Mouse (Mus musculus) adrenal gland, adult 8-10 months (tissue): ENCODE measurements around the gene Olfr16. TPM values are rescaled to one million over a fixed set of nuclear protein-coding genes. Genes with fewer than 3 reads are reported as not detected.

Experiments used
- DNase-seq: peaks from one replicate; pipeline ENCODE4 v3.0.0; 2022
- total RNA-seq, 4 experiments: library from RNA; stranded (reverse); gene quantifications; 2 replicates each; pipeline ENCODE4 v1.2.4; 2022

Gene Olfr16
- total RNA-seq, result not detected

- no peak for DNase-seq
Measured at GRCm38 (mm10) chr1:172950160-172950559, at the start of gene Olfr16. Gene Olfr16 (plus strand): TSS chr1:172950409.

- no peak for DNase-seq
Measured at GRCm38 (mm10) chr1:172903313-172903712, 46.9 kb upstream of the Olfr16 start.

GRCm38 (mm10) chr1:172917115-172917514 is 33.1 kb upstream of the Olfr16 start:
- DNase-seq, result no peak

- DNase-seq, result no peak
Measured at GRCm38 (mm10) chr1:172918450-172918849, 31.8 kb upstream of the Olfr16 start.

- DNase-seq, result no peak
Measured at GRCm38 (mm10) chr1:172932197-172932596, 18.0 kb upstream of the Olfr16 start.

GRCm38 (mm10) chr1:172951171-172951720 is 1.0 kb downstream of the Olfr16 start:
- no peak for DNase-seq

GRCm38 (mm10) chr1:172955376-172955775 is 5.2 kb downstream of the Olfr16 start:
- no peak for DNase-seq

- no peak for DNase-seq
Measured at GRCm38 (mm10) chr1:172960452-172960851, 10.2 kb downstream of the Olfr16 start.

- DNase-seq, result no peak
Measured at GRCm38 (mm10) chr1:172989794-172990634, 39.8 kb downstream of the Olfr16 start.

GRCm38 (mm10) chr1:172990635-172991009 is 40.4 kb downstream of the Olfr16 start:
- DNase-seq, result no peak

Other genes with a start within 250 kb of the Olfr16 start
- not detected for gene Apcs, start 55.4 kb upstream of the Olfr16 start, total RNA-seq
- not detected for gene Olfr1408, start 187.0 kb downstream of the Olfr16 start, total RNA-seq
- not detected for gene Olfr1406, start 240.2 kb downstream of the Olfr16 start, total RNA-seq
- gene Olfr218, start 247.4 kb downstream of the Olfr16 start, total RNA-seq, result not detected